In genomic region chr8:71367529-71368176, GRCm38 (mm10) we compare ENCODE assay signal across 8 mouse cellular contexts. TPM values are rescaled to one million over a fixed set of nuclear protein-coding genes. Genes with fewer than 3 reads are reported as not detected.
DNase-seq lines count a peak whose midpoint lies in the region; ATAC-seq and TF ChIP-seq lines count a peak whose summit lies in the region.

No protein-coding gene starts in this region.

- peak; percentile 46 for TF ChIP-seq POLR2A in myocyte (IDR thresholded peaks at IDR 0.05; ENCODE audit: insufficient read length, low read depth)

- no peaks in the 10 kb centered on the region for H3K79me2 ChIP-seq in myocyte (ENCODE audit: control insufficient read depth, insufficient read depth)

- H3ac ChIP-seq in myocyte (ENCODE audit: control insufficient read depth, insufficient read length), result peak overlapping the region; percentile 32

- 37% methylated on average over 17 of the region's 17 CpGs for WGBS in intestine, embryonic 15.5 days

- H3K4me2 ChIP-seq in intestine, embryonic 15.5 days (replicated peaks), result peak overlapping the region; percentile 88
- peak overlapping the region; percentile 95 for H3K4me2 ChIP-seq in myocyte (ENCODE audit: low read depth)

- peak overlapping the region; percentile 74 for H3K9ac ChIP-seq in intestine, embryonic 15.5 days

- DNase-seq in cerebellum, adult 11-12 months, result peak; percentile 75
- peak; percentile 22 for DNase-seq in right cerebral cortex, postnatal 4 days
- no peak for DNase-seq in right cerebral cortex, adult 18-20 months
- DNase-seq in right cerebral cortex, adult 2 months (ENCODE audit: low spot score in 2 of 2), result no peak
- DNase-seq in urinary bladder, postnatal 25 days (ENCODE audit: low spot score), result no peak

- peak overlapping the region; percentile 70 for H3K4me3 ChIP-seq in intestine, embryonic 15.5 days (replicated peaks)
- H3K4me3 ChIP-seq in myocyte, result peak overlapping the region; percentile 82

- no peak for ATAC-seq in cerebellum, adult (ENCODE audit: insufficient number of reproducible peaks, low FRiP score, low TSS enrichment)
- ATAC-seq in intestine, embryonic 15.5 days, result no peak

- H3K4me1 ChIP-seq in intestine, embryonic 15.5 days (replicated peaks), result peaks cover 11% of the 10 kb centered on the region; the same call in 1 of the 2 replicates

- peaks cover 5% of the 10 kb centered on the region; the same call in 1 of the 2 replicates for H3K36me3 ChIP-seq in intestine, embryonic 15.5 days
- H3K36me3 ChIP-seq in myocyte (ENCODE audit: control insufficient read depth, insufficient read depth), result no peaks in the 10 kb centered on the region

- no peaks in the 10 kb centered on the region for H3K9me3 ChIP-seq in intestine, embryonic 15.5 days

- H3K27me3 ChIP-seq in intestine, embryonic 15.5 days (replicated peaks), result no peaks in the 10 kb centered on the region
- no peaks in the 10 kb centered on the region for H3K27me3 ChIP-seq in myocyte (ENCODE audit: control insufficient read depth, insufficient read depth, insufficient read length)

- peak overlapping the region; percentile 89 for H3K27ac ChIP-seq in intestine, embryonic 15.5 days

TF ChIP-seq in myocyte, 11 proteins besides CTCF, POLR2A, EP300 and RAD21:
- TF ChIP-seq TCF12 (IDR thresholded peaks at IDR 0.05; ENCODE audit: insufficient read depth, poor library complexity, severe bottlenecking) (no peak), CEBPB (IDR thresholded peaks at IDR 0.05; ENCODE audit: insufficient read depth, poor library complexity, severe bottlenecking) (no peak), MYOG (IDR thresholded peaks at IDR 0.05; ENCODE audit: control insufficient read depth in 1 of 3, insufficient read depth in 1 of 3, insufficient read length in 2 of 3, low read depth in 2 of 3) (no peak)

RNA-seq across cellular contexts. Expression of gene Use1, which starts 1.0 kb away (rescaled TPM):
- 93.5 and 93.8 TPM in 2 replicates for polyA plus RNA-seq in intestine, embryonic 15.5 days (2015; fragmentation: Nextera tagmentation; extraction: Ambion mirVana)
- polyA plus RNA-seq in myocyte (2012; fragmentation: generic; extraction: Trizol), result 180 TPM

RNA-seq across cellular contexts. Expression of gene Ocel1, which starts 3.4 kb away (rescaled TPM):
- 6.7 and 7.9 TPM in 2 replicates for polyA plus RNA-seq in intestine, embryonic 15.5 days (2015; fragmentation: Nextera tagmentation; extraction: Ambion mirVana)
- polyA plus RNA-seq in myocyte (2012; fragmentation: generic; extraction: Trizol), result 15.2 TPM

RNA-seq across cellular contexts. Expression of gene Nr2f6, which starts 14.1 kb away (rescaled TPM):
- polyA plus RNA-seq in intestine, embryonic 15.5 days (2015; fragmentation: Nextera tagmentation; extraction: Ambion mirVana), result 81.1 and 85.7 TPM in 2 replicates
- polyA plus RNA-seq in myocyte (2012; fragmentation: generic; extraction: Trizol), result 62.3 TPM

RNA-seq across cellular contexts. Expression of gene Ushbp1, which starts 27.9 kb away (rescaled TPM):
- 8.8 and 10.8 TPM in 2 replicates for polyA plus RNA-seq in intestine, embryonic 15.5 days (2015; fragmentation: Nextera tagmentation; extraction: Ambion mirVana)
- polyA plus RNA-seq in myocyte (2012; fragmentation: generic; extraction: Trizol), result 0.02 TPM

RNA-seq across cellular contexts. Expression of gene Babam1, which starts 29.0 kb away (rescaled TPM):
- polyA plus RNA-seq in intestine, embryonic 15.5 days (2015; fragmentation: Nextera tagmentation; extraction: Ambion mirVana), result 97.8 and 99.8 TPM in 2 replicates
- 108 TPM for polyA plus RNA-seq in myocyte (2012; fragmentation: generic; extraction: Trizol)

Comparison
In these comparisons a context has a peak if more than half of its experiments do, and no peak if none do; other contexts are left out.
1. DNase-seq: peak in cerebellum, adult 11-12 months (single experiment) and right cerebral cortex, postnatal 4 days (single experiment); none in right cerebral cortex, adult 18-20 months (single experiment), right cerebral cortex, adult 2 months (0 of 2) and urinary bladder, postnatal 25 days (single experiment).